Mouse (Mus musculus): ENCODE data around the gene Bcl2l1. TPM values are rescaled to one million over a fixed set of nuclear protein-coding genes. Genes with fewer than 3 reads are reported as not detected.
A peak's percentile ranks its signal among the peaks of the same experiment; 100 is the strongest.

The Bcl2l1 gene
- total and polyA plus RNA-seq, 3 experiments: 21.3 to 80.3 (median 34.5) TPM

GRCm38 (mm10) chr2:152830021-152830921, 1.3 kb downstream of the Bcl2l1 start (continued):
- TF ChIP-seq ZC3H11A (IDR thresholded peaks at IDR 0.05; ENCODE audit: low read depth, low read length): no peak; the same call in 1 of the 2 replicates

GRCm38 (mm10) chr2:152829367-152829881, 2.1 kb downstream of the Bcl2l1 start:
- no peak for DNase-seq (ENCODE audit: extremely low read depth)
- H3K4me2 ChIP-seq (ENCODE audit: insufficient read depth, low read depth, poor library complexity, severe bottlenecking): peak overlapping the region; percentile 99
- peaks cover 3% of the 10 kb centered on the region for H3K27me3 ChIP-seq (replicated peaks)
- peaks cover 7% of the 10 kb centered on the region in 2 experiments for H3K36me3 ChIP-seq (replicated peaks in 1 of 2; ENCODE audit: control insufficient read depth in 1 of 2, insufficient read depth in 1 of 2, low read length in 1 of 2)
- TF ChIP-seq MXI1 (IDR thresholded peaks at IDR 0.05; ENCODE audit: low read depth, low read length) (peak; percentile 26; the same call in 1 of the 2 replicates), TCF12 (IDR thresholded peaks at IDR 0.05; ENCODE audit: low read depth, low read length) (peak; percentile 43; the same call in 1 of the 2 replicates), ETS1 (conservative IDR thresholded peaks at IDR 0.05; ENCODE audit: low read depth, low read length) (no peak), TBP (conservative IDR thresholded peaks at IDR 0.05; ENCODE audit: low read depth, low read length) (0 out of 2 replicates have a peak, but pooled peaks have one; percentile 37), EP300 (IDR thresholded peaks at IDR 0.05; ENCODE audit: low read length) (no peak), SMC3 (IDR thresholded peaks at IDR 0.05; ENCODE audit: low read depth, low read length) (no peak), CHD1 (IDR thresholded peaks at IDR 0.05; ENCODE audit: low read depth, low read length) (no peak), IRF4 (IDR thresholded peaks at IDR 0.05; ENCODE audit: low read depth, low read length) (no peak), RAD21 (IDR thresholded peaks at IDR 0.05; ENCODE audit: low read depth, low read length) (no peak), CHD2 (IDR thresholded peaks at IDR 0.05; ENCODE audit: low read length) (no peak), NRF1 (IDR thresholded peaks at IDR 0.05; ENCODE audit: low read depth, low read length) (no peak), HCFC1 (IDR thresholded peaks at IDR 0.05; ENCODE audit: low read depth, low read length) (no peak), JUND (conservative IDR thresholded peaks at IDR 0.05; ENCODE audit: low read depth, low read length) (no peak), MAZ (IDR thresholded peaks at IDR 0.05; ENCODE audit: low read depth, low read length) (no peak), ZMIZ1 (IDR thresholded peaks at IDR 0.05; ENCODE audit: low read depth, low read length) (no peak), USF2 (conservative IDR thresholded peaks at IDR 0.05; ENCODE audit: low read depth, low read length) (no peak), ELF1 (IDR thresholded peaks at IDR 0.05; ENCODE audit: low read depth, low read length) (no peak)
- H3K27ac ChIP-seq (ENCODE audit: insufficient read depth, low read depth): peak overlapping the region; percentile 77; the same call in 1 of the 2 replicates
- dilution Hi-C loops (cut with MboI; ENCODE audit: extremely low pct_ligation_motif_present, extremely low pct_unique_long_range_greater_than_20kb, low sequenced_read_pairs) (no loop called here), in situ Hi-C loops (cut with MboI; ENCODE audit: low pct_ligation_motif_present, low pct_unique_long_range_greater_than_20kb, low sequenced_read_pairs) (no loop called here)
- peaks cover 54% of the 10 kb centered on the region for H3K79me2 ChIP-seq (replicated peaks; ENCODE audit: control insufficient read depth, extremely low read depth, insufficient read depth, poor library complexity, severe bottlenecking)
- H3K4me1 ChIP-seq (ENCODE audit: control insufficient read depth in 1 of 2, insufficient read depth in 2 of 2): peaks cover 2 to 63% of the 10 kb centered on the region in 2 experiments; a peak in 3 of 4 replicates
- H3K9me3 ChIP-seq (replicated peaks; ENCODE audit: low read length): no peaks in the 10 kb centered on the region
- H3K9ac ChIP-seq (ENCODE audit: insufficient read depth, low read depth): peak overlapping the region; percentile 78
- peak overlapping the region; percentile 61 to 85 (median 81) for H3K4me3 ChIP-seq (replicated peaks in 1 of 3; ENCODE audit: low read depth in 2 of 3, low read length in 2 of 3, poor library complexity in 1 of 3)

Measured in CH12.LX (cell line).